Mouse (Mus musculus): ENCODE measurements around the gene Zc3h10. TPM values are rescaled to one million over a fixed set of nuclear protein-coding genes. Genes with fewer than 3 reads are reported as not detected.

The Zc3h10 gene
- polyA plus RNA-seq (2015; fragmentation: Nextera tagmentation; extraction: Ambion mirVana): 12.1 and 12.4 TPM in 2 replicates

- no peaks in the 10 kb centered on the region for H3K9me3 ChIP-seq
- no peaks in the 10 kb centered on the region for H3K27me3 ChIP-seq (replicated peaks)
- H3K9ac ChIP-seq: peak within 1 kb of the TSS; percentile 49
- H3K4me3 ChIP-seq (replicated peaks): peak within 1 kb of the TSS; percentile 81
- no peaks in the 10 kb centered on the region for H3K4me1 ChIP-seq
- peak within 1 kb of the TSS; percentile 97 for H3K27ac ChIP-seq
- H3K4me2 ChIP-seq: peak within 1 kb of the TSS; percentile 74
- H3K36me3 ChIP-seq: peaks cover 18% of the 10 kb centered on the region
- WGBS: under 1% methylated on average over 50 of the region's 50 CpGs
- ATAC-seq (ENCODE audit: insufficient read depth, low FRiP score, low read depth): peak; percentile 90
Observed at GRCm38 (mm10) chr10:128547361-128548032, at the start of gene Zc3h10. Zc3h10 (minus strand) TSS chr10:128547774.

- whole genome bisulfite sequencing: 72% methylated on average over 5 of the region's 5 CpGs
Observed at GRCm38 (mm10) chr10:128592797-128593196, 45.2 kb upstream of the Zc3h10 start.

GRCm38 (mm10) chr10:128591436-128591835 is 43.9 kb upstream of the Zc3h10 start:
- no peak overlapping the region for H3K9ac ChIP-seq
- H3K27ac ChIP-seq: no peak overlapping the region
- ATAC-seq (ENCODE audit: insufficient read depth, low FRiP score, low read depth): no peak
- H3K4me2 ChIP-seq: no peak overlapping the region
- no peaks in the 10 kb centered on the region for H3K36me3 ChIP-seq
- no peak overlapping the region for H3K4me3 ChIP-seq (replicated peaks)
- H3K4me1 ChIP-seq: peaks cover 12% of the 10 kb centered on the region
- H3K9me3 ChIP-seq: no peaks in the 10 kb centered on the region
- 0 out of 2 replicates have a peak, but pooled peaks cover 16% of the 10 kb centered on the region for H3K27me3 ChIP-seq (replicated peaks)
- whole genome bisulfite sequencing: 76% methylated on average over 6 of the region's 6 CpGs

More at GRCm38 (mm10) chr10:128592797-128593196, 45.2 kb upstream of the Zc3h10 start:
- H3K4me3 ChIP-seq (replicated peaks): no peak overlapping the region
- no peaks in the 10 kb centered on the region for H3K36me3 ChIP-seq
- no peak overlapping the region for H3K4me2 ChIP-seq
- H3K9ac ChIP-seq: no peak overlapping the region
- H3K4me1 ChIP-seq: peaks cover 7% of the 10 kb centered on the region; the same call in 1 of the 2 replicates
- H3K27ac ChIP-seq: no peak overlapping the region
- ATAC-seq (ENCODE audit: insufficient read depth, low FRiP score, low read depth): no peak
- no peaks in the 10 kb centered on the region for H3K9me3 ChIP-seq
- H3K27me3 ChIP-seq (replicated peaks): 0 out of 2 replicates have a peak, but pooled peaks cover 8% of the 10 kb centered on the region

GRCm38 (mm10) chr10:128590193-128590690 is 42.7 kb upstream of the Zc3h10 start:
- H3K4me3 ChIP-seq (replicated peaks): peak overlapping the region; percentile 66
- ATAC-seq (ENCODE audit: insufficient read depth, low FRiP score, low read depth): peak; percentile 15; the same call in 1 of the 2 replicates
- H3K27me3 ChIP-seq (replicated peaks): 0 out of 2 replicates have a peak, but pooled peaks cover 16% of the 10 kb centered on the region
- H3K9me3 ChIP-seq: no peaks in the 10 kb centered on the region
- peak overlapping the region; percentile 66 for H3K9ac ChIP-seq
- peak overlapping the region; percentile 97 for H3K4me2 ChIP-seq
- H3K27ac ChIP-seq: peak overlapping the region; percentile 97
- H3K4me1 ChIP-seq: peaks cover 16% of the 10 kb centered on the region
- no peaks in the 10 kb centered on the region for H3K36me3 ChIP-seq
- WGBS: under 1% methylated on average over 41 of the region's 43 CpGs

- Histone ChIP-seq H3K27ac (peak within 1 kb of the TSS; percentile 97), H3K4me3 (replicated peaks) (peak within 1 kb of the TSS; percentile 66), H3K4me1 (peaks cover 16% of the 10 kb centered on the region), H3K9me3 (no peaks in the 10 kb centered on the region), H3K27me3 (replicated peaks) (0 out of 2 replicates have a peak, but pooled peaks cover 16% of the 10 kb centered on the region), H3K4me2 (peak within 1 kb of the TSS; percentile 97), H3K36me3 (no peaks in the 10 kb centered on the region), H3K9ac (peak within 1 kb of the TSS; percentile 66)
- under 1% methylated on average over 42 of the region's 43 CpGs for WGBS
- ATAC-seq (ENCODE audit: insufficient read depth, low FRiP score, low read depth): peak; percentile 74
Observed at GRCm38 (mm10) chr10:128589464-128590192, 42.1 kb upstream of the Zc3h10 start, which contains the start of gene Erbb3. Erbb3 (minus strand) TSS chr10:128589652.

GRCm38 (mm10) chr10:128588775-128589463 is 41.3 kb upstream of the Zc3h10 start:
- Histone ChIP-seq H3K36me3 (no peaks in the 10 kb centered on the region), H3K4me3 (replicated peaks) (peak overlapping the region; percentile 66), H3K9ac (peak overlapping the region; percentile 49), H3K4me1 (peaks cover 19% of the 10 kb centered on the region), H3K27ac (peak overlapping the region; percentile 97), H3K27me3 (replicated peaks) (0 out of 2 replicates have a peak, but pooled peaks cover 16% of the 10 kb centered on the region), H3K9me3 (no peaks in the 10 kb centered on the region), H3K4me2 (peak overlapping the region; percentile 97)
- 2% methylated on average over 23 of the region's 23 CpGs for WGBS
- ATAC-seq (ENCODE audit: insufficient read depth, low FRiP score, low read depth): no peak

- Histone ChIP-seq H3K4me2 (peak overlapping the region; percentile 97), H3K27ac (peak overlapping the region; percentile 97), H3K36me3 (no peaks in the 10 kb centered on the region), H3K9me3 (no peaks in the 10 kb centered on the region), H3K4me1 (peaks cover 25% of the 10 kb centered on the region), H3K4me3 (replicated peaks) (peak overlapping the region; percentile 66), H3K27me3 (replicated peaks) (0 out of 2 replicates have a peak, but pooled peaks cover 18% of the 10 kb centered on the region), H3K9ac (no peak overlapping the region)
- ATAC-seq (ENCODE audit: insufficient read depth, low FRiP score, low read depth): no peak
- WGBS: 47% methylated on average over 1 of the region's 1 CpGs
Observed at GRCm38 (mm10) chr10:128588136-128588535, 40.6 kb upstream of the Zc3h10 start.

GRCm38 (mm10) chr10:128587697-128588096 is 40.1 kb upstream of the Zc3h10 start:
- no peak overlapping the region for H3K9ac ChIP-seq

GRCm38 (mm10) chr10:128587120-128587519 is 39.5 kb upstream of the Zc3h10 start:
- H3K27me3 ChIP-seq (replicated peaks): 0 out of 2 replicates have a peak, but pooled peaks cover 18% of the 10 kb centered on the region
- peak overlapping the region; percentile 97 for H3K4me2 ChIP-seq
- no peak overlapping the region for H3K9ac ChIP-seq
- WGBS: 37% methylated on average over 4 of the region's 4 CpGs
- ATAC-seq (ENCODE audit: insufficient read depth, low FRiP score, low read depth): no peak
- peak overlapping the region; percentile 97 for H3K27ac ChIP-seq
- H3K4me1 ChIP-seq: peaks cover 25% of the 10 kb centered on the region
- H3K4me3 ChIP-seq (replicated peaks): peak overlapping the region; percentile 66
- H3K36me3 ChIP-seq: no peaks in the 10 kb centered on the region
- no peaks in the 10 kb centered on the region for H3K9me3 ChIP-seq

More at GRCm38 (mm10) chr10:128587697-128588096, 40.1 kb upstream of the Zc3h10 start:
- no peaks in the 10 kb centered on the region for H3K36me3 ChIP-seq
- H3K27ac ChIP-seq: peak overlapping the region; percentile 97
- WGBS: 41% methylated on average over 8 of the region's 8 CpGs
- ATAC-seq (ENCODE audit: insufficient read depth, low FRiP score, low read depth): peak; percentile 9; the same call in 1 of the 2 replicates
- H3K4me2 ChIP-seq: peak overlapping the region; percentile 97
- peaks cover 25% of the 10 kb centered on the region for H3K4me1 ChIP-seq
- H3K4me3 ChIP-seq (replicated peaks): peak overlapping the region; percentile 66
- no peaks in the 10 kb centered on the region for H3K9me3 ChIP-seq
- 0 out of 2 replicates have a peak, but pooled peaks cover 18% of the 10 kb centered on the region for H3K27me3 ChIP-seq (replicated peaks)

- no peak for ATAC-seq (ENCODE audit: insufficient read depth, low FRiP score, low read depth)
- Histone ChIP-seq H3K27me3 (replicated peaks) (0 out of 2 replicates have a peak, but pooled peaks cover 18% of the 10 kb centered on the region), H3K4me3 (replicated peaks) (peak overlapping the region; percentile 66), H3K4me2 (peak overlapping the region; percentile 97), H3K27ac (peak overlapping the region; percentile 97), H3K9ac (no peak overlapping the region), H3K36me3 (no peaks in the 10 kb centered on the region), H3K9me3 (no peaks in the 10 kb centered on the region), H3K4me1 (peaks cover 25% of the 10 kb centered on the region)
- 16% methylated on average over 1 of the region's 1 CpGs for WGBS
Observed at GRCm38 (mm10) chr10:128586546-128586945, 39.0 kb upstream of the Zc3h10 start.

GRCm38 (mm10) chr10:128584386-128584785 is 36.8 kb upstream of the Zc3h10 start:
- peak overlapping the region; percentile 37 for H3K4me2 ChIP-seq
- ATAC-seq (ENCODE audit: insufficient read depth, low FRiP score, low read depth): peak; percentile 51
- peak overlapping the region; percentile 12; the same call in 1 of the 2 replicates for H3K4me3 ChIP-seq (replicated peaks)
- 13% methylated on average over 4 of the region's 4 CpGs for whole genome bisulfite sequencing
- H3K4me1 ChIP-seq: peaks cover 21% of the 10 kb centered on the region
- H3K36me3 ChIP-seq: no peaks in the 10 kb centered on the region
- no peaks in the 10 kb centered on the region for H3K9me3 ChIP-seq
- H3K9ac ChIP-seq: no peak overlapping the region
- H3K27ac ChIP-seq: peak overlapping the region; percentile 84
- 0 out of 2 replicates have a peak, but pooled peaks cover 17% of the 10 kb centered on the region for H3K27me3 ChIP-seq (replicated peaks)
